Mouse (Mus musculus) ES-E14 (cell line): ENCODE data around the gene Fgf18. TPM values are rescaled to one million over a fixed set of nuclear protein-coding genes. Genes with fewer than 3 reads are reported as not detected.

Source experiments
- DNase-seq: peaks from one replicate; pipeline ENCODE4 v3.0.0-alpha.2; 2013; ENCODE audit warnings: low read depth, low spot score
- H3K27ac ChIP-seq: 2 replicates; pipeline ENCODE4 v1.5.1; 2012; ENCODE audit warnings: low read depth, mild to moderate bottlenecking, low read length, moderate library complexity, mixed read lengths; ENCODE audit not compliant: poor library complexity, insufficient read depth, severe bottlenecking
- H3K36me3 ChIP-seq: 2 replicates; pipeline ENCODE4 v1.6.1; 2012; ENCODE audit warnings: mild to moderate bottlenecking, low read length, moderate library complexity, mixed read lengths; ENCODE audit not compliant: control insufficient read depth, poor library complexity, insufficient read depth, severe bottlenecking
- H3K4me1 ChIP-seq, 2 experiments: fragments of 150-350 bp in 1 of 2; sonication (generic) in 1 of 2; 2 replicates each; pipeline ENCODE4 v1.6.1; 2012; ENCODE audit warnings: low read length in 2 of 2, mild to moderate bottlenecking in 1 of 2, mixed read lengths in 1 of 2; ENCODE audit not compliant: control insufficient read depth in 2 of 2, insufficient read depth in 2 of 2, poor library complexity in 1 of 2
- H3K4me3 ChIP-seq, 2 experiments: fragments of 150-350 bp in 1 of 2; sonication (generic) in 1 of 2; 2 replicates each; pipeline ENCODE4 v1.5.1; 2012; ENCODE audit warnings: low read length in 2 of 2, low read depth in 1 of 2, mild to moderate bottlenecking in 1 of 2, mixed read lengths in 1 of 2; ENCODE audit not compliant: insufficient read depth in 1 of 2, poor library complexity in 1 of 2, severe bottlenecking in 1 of 2
- H3K9ac ChIP-seq: 2 replicates; pipeline ENCODE4 v1.6.1; 2012; ENCODE audit warnings: low read depth, mild to moderate bottlenecking, low read length, mixed read lengths; ENCODE audit not compliant: poor library complexity, insufficient read depth, severe bottlenecking
- H3K9me3 ChIP-seq: fragments of 150-350 bp; sonication (generic); 2 replicates; pipeline ENCODE4 v1.6.1; 2012; ENCODE audit warnings: low read depth, mild to moderate bottlenecking, low read length; ENCODE audit not compliant: control insufficient read depth, insufficient read depth
- CHD2 ChIP-seq: IDR thresholded peaks from 2 replicates; pipeline ENCODE4 v1.6.1; 2014; ENCODE audit warnings: mild to moderate bottlenecking, low read depth, low read length, inconsistent platforms
- HCFC1 ChIP-seq: IDR thresholded peaks from 2 replicates; pipeline ENCODE4 v1.6.1; 2012; ENCODE audit warnings: low read length, inconsistent platforms, borderline replicate concordance; ENCODE audit not compliant: insufficient read depth
- MAFK ChIP-seq: IDR thresholded peaks from 2 replicates; pipeline ENCODE4 v1.6.1; 2014; ENCODE audit warnings: mild to moderate bottlenecking, low read depth, low read length, inconsistent platforms; ENCODE audit not compliant: insufficient read depth
- ZC3H11A ChIP-seq: IDR thresholded peaks from 2 replicates; pipeline ENCODE4 v1.6.1; 2012; ENCODE audit warnings: low read depth, mild to moderate bottlenecking, inconsistent platforms, low read length, borderline replicate concordance
- ZNF384 ChIP-seq: IDR thresholded peaks from 2 replicates; pipeline ENCODE4 v1.6.1; 2012; ENCODE audit warnings: low read depth, low read length, inconsistent platforms
- in situ Hi-C, 2 experiments: fragments of 600-800 bp; cut with MboI; formaldehyde crosslinking; loops; one replicate each; pipeline ENCODE4 v1.15.1; 2025; ENCODE audit warnings: low sequenced_read_pairs in 2 of 2, inconsistent platforms in 1 of 2; ENCODE audit not compliant: unreplicated experiment in 2 of 2
- total RNA-seq: library from RNA; depleted of rRNA; stranded (reverse); fragments of 300-350 nt; gene quantifications from 2 replicates; pipeline ENCODE4 v1.2.3, GENCODE M21; 2012

Gene Fgf18
- total RNA-seq, 1 experiment = 1.6 TPM

GRCm38 (mm10) chr11:33193695-33194094 is 46.5 kb upstream of the Fgf18 start:
- Histone ChIP-seq H3K9ac (no peak overlapping the region), H3K27ac (no peak overlapping the region), H3K4me1 (peaks cover 0 to 2% of the 10 kb centered on the region in 2 experiments; a peak in 1 of 4 replicates), H3K36me3 (no peaks in the 10 kb centered on the region), H3K9me3 (no peaks in the 10 kb centered on the region), H3K4me3 (0 out of 4 replicates have a peak overlapping the region, but pooled peaks of 1 of the 2 experiments have one; percentile 14)
- no peak for DNase-seq
- in situ Hi-C loops = loop anchor here in 1 of 2 experiments (25.0 kb wide), 2 partner anchors 419 to 519 kb away; no protein-coding TSS in a partner anchor
- TF ChIP-seq HCFC1 (no peak), MAFK (no peak), ZC3H11A (no peak), ZNF384 (no peak), CHD2 (no peak)

GRCm38 (mm10) chr11:33181804-33182203 is 34.6 kb upstream of the Fgf18 start:
- in situ Hi-C loops = loop anchor here in 1 of 2 experiments (25.0 kb wide), 2 partner anchors 430 to 530 kb away; no protein-coding TSS in a partner anchor
- DNase-seq = no peak
- TF ChIP-seq MAFK = no peak
- TF ChIP-seq HCFC1 = no peak
- no peak for TF ChIP-seq ZNF384
- TF ChIP-seq CHD2 = no peak
- no peak for TF ChIP-seq ZC3H11A
- no peak overlapping the region for H3K4me3 ChIP-seq
- H3K27ac ChIP-seq = no peak overlapping the region
- no peak overlapping the region for H3K9ac ChIP-seq
- H3K4me1 ChIP-seq = peaks cover 0 to 7% of the 10 kb centered on the region in 2 experiments; a peak in 1 of 4 replicates
- no peaks in the 10 kb centered on the region for H3K9me3 ChIP-seq
- no peaks in the 10 kb centered on the region for H3K36me3 ChIP-seq

- TF ChIP-seq MAFK (no peak), ZNF384 (no peak), CHD2 (no peak), ZC3H11A (no peak), HCFC1 (no peak)
- Histone ChIP-seq H3K27ac (no peak overlapping the region), H3K4me1 (peaks cover 0 to 7% of the 10 kb centered on the region in 2 experiments; a peak in 1 of 4 replicates), H3K36me3 (no peaks in the 10 kb centered on the region), H3K4me3 (peak overlapping the region; percentile 41 to 62), H3K9ac (peak overlapping the region; percentile 54), H3K9me3 (no peaks in the 10 kb centered on the region)
- no peak for DNase-seq
- in situ Hi-C loops = loop anchor here in 1 of 2 experiments (25.0 kb wide), 2 partner anchors 432 to 532 kb away; no protein-coding TSS in a partner anchor
Measured at GRCm38 (mm10) chr11:33180701-33181116, 33.5 kb upstream of the Fgf18 start.

- H3K4me1 ChIP-seq = peaks cover 0 to 7% of the 10 kb centered on the region in 2 experiments; a peak in 1 of 4 replicates
- no peak for TF ChIP-seq ZC3H11A
- no peak for TF ChIP-seq MAFK
- no peak for TF ChIP-seq CHD2
- H3K36me3 ChIP-seq = no peaks in the 10 kb centered on the region
- in situ Hi-C loops = loop anchor here (5.0 to 25.0 kb wide), 5 partner anchors 372 to 542 kb away; no protein-coding TSS in a partner anchor
- H3K27ac ChIP-seq = no peak overlapping the region
- no peak overlapping the region for H3K9ac ChIP-seq
- DNase-seq = no peak
- H3K9me3 ChIP-seq = no peaks in the 10 kb centered on the region
- H3K4me3 ChIP-seq = no peak overlapping the region
Measured at GRCm38 (mm10) chr11:33179802-33180201, 32.6 kb upstream of the Fgf18 start.
